Mouse (Mus musculus) forebrain, embryonic 14.5 days (tissue): Measurements from ENCODE around the gene Slc35e3. TPM values are rescaled to one million over a fixed set of nuclear protein-coding genes. Genes with fewer than 3 reads are reported as not detected.
"Not testable (repeated sequence)": the region's sequence is repeated elsewhere in the genome, so short reads cannot be mapped to it uniquely, and the experiment has no call there.

Source experiments
- ATAC-seq: fragments of 200-750 bp; cut with Nextera tagmentation; 2 replicates; pipeline ENCODE4 v1.8.0; 2017; ENCODE audit warnings: mild to moderate bottlenecking, moderate library complexity
- DNase-seq: peaks from one replicate; pipeline ENCODE4 v3.0.0-alpha.2; 2015; ENCODE audit warnings: low spot score
- H3K27ac ChIP-seq: fragments of 300-500 bp; sonication (generic); 2 replicates; pipeline ENCODE4 v1.5.1; 2014; ENCODE audit warnings: low read depth, mild to moderate bottlenecking, control low read depth, low read length, moderate library complexity
- H3K27me3 ChIP-seq: fragments of 300-500 bp; sonication (generic); replicated peaks from 2 replicates; pipeline ENCODE4 v1.6.1; 2014; ENCODE audit warnings: low read length, control low read depth, mixed read lengths; ENCODE audit not compliant: control insufficient read depth, insufficient read depth
- H3K36me3 ChIP-seq: fragments of 300-500 bp; sonication (generic); 2 replicates; pipeline ENCODE4 v1.6.1; 2014; ENCODE audit warnings: low read length, control low read depth; ENCODE audit not compliant: control insufficient read depth, insufficient read depth
- H3K4me1 ChIP-seq: fragments of 300-500 bp; sonication (generic); 2 replicates; pipeline ENCODE4 v1.6.1; 2014; ENCODE audit warnings: antibody characterized with exemption, low read length, control low read depth; ENCODE audit not compliant: control insufficient read depth, insufficient read depth
- H3K4me2 ChIP-seq: fragments of 300-500 bp; sonication (generic); 2 replicates; pipeline ENCODE4 v1.6.1; 2014; ENCODE audit warnings: mild to moderate bottlenecking, control low read depth, low read length
- H3K4me3 ChIP-seq: fragments of 300-500 bp; sonication (generic); 2 replicates; pipeline ENCODE4 v1.5.1; 2014; ENCODE audit warnings: low read depth, low read length, control low read depth
- H3K9ac ChIP-seq: fragments of 300-500 bp; sonication (generic); 2 replicates; pipeline ENCODE4 v1.6.1; 2014; ENCODE audit warnings: mild to moderate bottlenecking, low read length, control low read depth, moderate library complexity
- H3K9me3 ChIP-seq: fragments of 300-500 bp; sonication (generic); replicated peaks from 2 replicates; pipeline ENCODE4 v1.6.1; 2016; ENCODE audit warnings: low read length, control low read depth, mixed read lengths; ENCODE audit not compliant: control insufficient read depth
- WGBS: fragments of 180-500 bp; shearing (Covaris S2); extraction: QIAGEN DNeasy Blood & Tissue Kit; methylation state at CpG from one replicate; pipeline ENCODE4 v1.1.7; 2014; 5-methylcytosine and 5-hydroxymethylcytosine counted together
- polyA plus RNA-seq: library from polyadenylated mRNA; unstranded; fragments of >200 nt; fragmentation: Nextera tagmentation; extraction: Ambion mirVana; gene quantifications from 2 replicates; pipeline ENCODE4 v1.2.1, GENCODE M21; 2014

Gene Slc35e3
- polyA plus RNA-seq, 1 experiment from 2014 or later: 17.7 TPM

- Histone ChIP-seq H3K4me2 (no peak overlapping the region), H3K4me1 (no peaks in the 10 kb centered on the region), H3K4me3 (no peak overlapping the region), H3K27ac (no peak overlapping the region), H3K9me3 (no peaks in the 10 kb centered on the region), H3K9ac (no peak overlapping the region), H3K36me3 (peaks cover 95% of the 10 kb centered on the region), H3K27me3 (no peaks in the 10 kb centered on the region)
- WGBS: 89% methylated on average over 18 of the region's 18 CpGs
- no peak for ATAC-seq
- DNase-seq: no peak
Measured at GRCm38 (mm10) chr10:117758749-117759727, 12.9 kb upstream of the Slc35e3 start.

- WGBS: 97% methylated on average over 3 of the region's 3 CpGs
Measured at GRCm38 (mm10) chr10:117758344-117758743, 12.2 kb upstream of the Slc35e3 start.

GRCm38 (mm10) chr10:117757796-117758342, 11.7 kb upstream of the Slc35e3 start:
- Histone ChIP-seq H3K4me3 (no peak overlapping the region), H3K9me3 (no peaks in the 10 kb centered on the region), H3K36me3 (peaks cover 89% of the 10 kb centered on the region), H3K4me1 (no peaks in the 10 kb centered on the region), H3K4me2 (no peak overlapping the region), H3K27ac (no peak overlapping the region), H3K9ac (no peak overlapping the region), H3K27me3 (no peaks in the 10 kb centered on the region)
- WGBS: 95% methylated on average over 7 of the region's 7 CpGs
- no peak for ATAC-seq
- DNase-seq: no peak

More at GRCm38 (mm10) chr10:117758344-117758743, 12.2 kb upstream of the Slc35e3 start:
- not testable (repeated sequence) for ATAC-seq, H3K27me3 ChIP-seq, H3K27ac ChIP-seq, H3K4me3 ChIP-seq, DNase-seq, H3K4me2 ChIP-seq, H3K4me1 ChIP-seq, H3K9ac ChIP-seq, H3K9me3 ChIP-seq
- H3K36me3 ChIP-seq: peaks cover 88% of the 10 kb centered on the region

- 94% methylated on average over 1 of the region's 1 CpGs for WGBS
- peaks cover 85% of the 10 kb centered on the region for H3K36me3 ChIP-seq
- no peak for DNase-seq
Measured at GRCm38 (mm10) chr10:117757259-117757658, 11.1 kb upstream of the Slc35e3 start.

GRCm38 (mm10) chr10:117756784-117757183, 10.6 kb upstream of the Slc35e3 start:
- Histone ChIP-seq H3K9me3 (no peaks in the 10 kb centered on the region), H3K4me3 (no peak overlapping the region), H3K36me3 (peaks cover 87% of the 10 kb centered on the region), H3K4me2 (no peak overlapping the region), H3K9ac (no peak overlapping the region), H3K27ac (no peak overlapping the region), H3K27me3 (no peaks in the 10 kb centered on the region), H3K4me1 (no peaks in the 10 kb centered on the region)
- whole genome bisulfite sequencing: 95% methylated on average over 5 of the region's 5 CpGs
- ATAC-seq (no peak), DNase-seq (no peak)

More at GRCm38 (mm10) chr10:117757259-117757658, 11.1 kb upstream of the Slc35e3 start:
- Histone ChIP-seq H3K9ac (no peak overlapping the region), H3K4me1 (no peaks in the 10 kb centered on the region), H3K27ac (no peak overlapping the region), H3K4me2 (no peak overlapping the region), H3K4me3 (no peak overlapping the region), H3K27me3 (no peaks in the 10 kb centered on the region), H3K9me3 (no peaks in the 10 kb centered on the region)
- no peak for ATAC-seq

- Histone ChIP-seq H3K4me2 (no peak overlapping the region), H3K27ac (no peak overlapping the region), H3K27me3 (no peaks in the 10 kb centered on the region), H3K4me3 (no peak overlapping the region), H3K9me3 (no peaks in the 10 kb centered on the region), H3K9ac (no peak overlapping the region), H3K36me3 (peaks cover 86% of the 10 kb centered on the region), H3K4me1 (no peaks in the 10 kb centered on the region)
- DNase-seq: no peak
- 95% methylated on average over 11 of the region's 11 CpGs for WGBS
- ATAC-seq: no peak
Measured at GRCm38 (mm10) chr10:117755799-117756467, 9.8 kb upstream of the Slc35e3 start.

GRCm38 (mm10) chr10:117755086-117755798, 9.1 kb upstream of the Slc35e3 start:
- ATAC-seq: no peak

GRCm38 (mm10) chr10:117754609-117754940, 8.4 kb upstream of the Slc35e3 start:
- Histone ChIP-seq H3K4me3 (no peak overlapping the region), H3K4me1 (no peaks in the 10 kb centered on the region), H3K36me3 (peaks cover 84% of the 10 kb centered on the region), H3K9ac (no peak overlapping the region), H3K27ac (no peak overlapping the region), H3K27me3 (no peaks in the 10 kb centered on the region), H3K4me2 (no peak overlapping the region), H3K9me3 (no peaks in the 10 kb centered on the region)
- DNase-seq (no peak), ATAC-seq (no peak)
- WGBS: 97% methylated on average over 7 of the region's 7 CpGs

More at GRCm38 (mm10) chr10:117755086-117755798, 9.1 kb upstream of the Slc35e3 start:
- peaks cover 84% of the 10 kb centered on the region for H3K36me3 ChIP-seq
- 92% methylated on average over 13 of the region's 13 CpGs for WGBS
- no peak overlapping the region for H3K27ac ChIP-seq
- no peak for DNase-seq
- no peaks in the 10 kb centered on the region for H3K9me3 ChIP-seq
- H3K4me2 ChIP-seq: no peak overlapping the region
- H3K4me1 ChIP-seq: no peaks in the 10 kb centered on the region
- H3K4me3 ChIP-seq: no peak overlapping the region
- no peaks in the 10 kb centered on the region for H3K27me3 ChIP-seq
- no peak overlapping the region for H3K9ac ChIP-seq
